In the genomic region with DNA sequence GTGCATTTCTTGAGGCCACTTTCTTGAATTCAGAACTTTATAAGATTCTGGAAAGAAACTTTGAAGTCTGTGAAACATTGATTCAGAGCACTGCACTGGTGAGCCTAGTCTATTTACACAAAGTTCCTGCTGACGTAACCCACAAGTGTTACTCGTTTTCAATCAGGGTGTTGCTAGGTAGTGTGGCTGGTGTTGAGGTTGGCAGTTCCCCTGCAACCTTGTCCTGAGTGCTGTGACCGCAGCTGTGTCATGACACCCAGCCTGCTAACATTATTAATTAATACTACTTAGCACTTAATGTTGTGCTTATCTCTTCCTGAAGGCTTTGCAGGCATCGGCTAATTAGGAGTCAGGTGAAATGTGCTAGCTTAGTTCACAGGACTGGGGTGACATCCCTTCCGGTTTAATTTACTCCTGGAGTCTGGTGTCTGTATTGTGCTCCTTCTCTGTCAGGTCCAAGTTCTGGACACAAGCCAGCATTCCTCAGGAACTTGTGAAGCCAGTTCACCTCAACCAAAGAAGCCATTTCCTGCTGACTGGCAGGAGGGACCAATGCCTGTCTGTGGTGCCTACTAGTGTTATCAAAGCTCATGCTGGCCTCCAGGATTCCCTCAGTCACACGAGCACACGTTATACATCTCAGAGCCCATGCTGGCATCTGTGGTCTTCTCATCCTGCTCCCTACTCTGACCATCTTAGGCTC, we compare ENCODE assay signal across 8 mouse cellular contexts. TPM values are rescaled to one million over a fixed set of nuclear protein-coding genes. Genes with fewer than 3 reads are reported as not detected.
A peak's percentile ranks its signal among the peaks of the same experiment; 100 is the strongest.
DNase-seq lines count a peak whose midpoint lies in the region; ATAC-seq and TF ChIP-seq lines count a peak whose summit lies in the region.
"Had no signal": no experiment of that assay in that cellular context is flagged by ENCODE, and none has a peak within 500 bp of the region (broad histone marks: within the 10 kb centered on the region; RNA-seq: fewer than 3 reads in every experiment).

No protein-coding gene starts in this region.

- H3K4me3 ChIP-seq in intestine, embryonic 14.5 days (ENCODE audit: low read depth, low read length), result no peak overlapping the region
- H3K4me3 ChIP-seq in intestine, postnatal 0 days (ENCODE audit: low read depth, low read length), result no peak overlapping the region
- H3K4me3 ChIP-seq: megakaryocyte, embryonic 14.5 days had no signal

- H3K36me3 ChIP-seq in intestine, embryonic 14.5 days (ENCODE audit: control insufficient read depth, insufficient read depth, low read length), result no peaks in the 10 kb centered on the region
- H3K36me3 ChIP-seq in intestine, postnatal 0 days (ENCODE audit: control insufficient read depth, insufficient read depth), result no peaks in the 10 kb centered on the region

- H3K27ac ChIP-seq in intestine, embryonic 14.5 days (ENCODE audit: low read depth), result peak overlapping the region; percentile 72
- no peak overlapping the region for H3K27ac ChIP-seq in intestine, postnatal 0 days (ENCODE audit: low read depth, low read length)

- H3K9me3 ChIP-seq in intestine, embryonic 14.5 days (ENCODE audit: control insufficient read depth, low read length), result no peaks in the 10 kb centered on the region
- H3K9me3 ChIP-seq in intestine, postnatal 0 days (ENCODE audit: control insufficient read depth), result no peaks in the 10 kb centered on the region

- TF ChIP-seq CTCF in intestine, postnatal 0 days (IDR thresholded peaks at IDR 0.05; ENCODE audit: low read depth), result no peak

- H3K4me2 ChIP-seq in intestine, embryonic 14.5 days (ENCODE audit: low read length), result no peak overlapping the region
- no peak overlapping the region for H3K4me2 ChIP-seq in intestine, postnatal 0 days (replicated peaks; ENCODE audit: low read depth)

- 47% methylated on average over 7 of the region's 7 CpGs for WGBS in intestine, embryonic 14.5 days
- WGBS in intestine, postnatal 0 days, result 46% methylated on average over 7 of the region's 7 CpGs

- H3K27me3 ChIP-seq in intestine, embryonic 14.5 days (replicated peaks; ENCODE audit: control insufficient read depth, insufficient read depth, low read length), result no peaks in the 10 kb centered on the region
- no peaks in the 10 kb centered on the region for H3K27me3 ChIP-seq in intestine, postnatal 0 days (replicated peaks; ENCODE audit: control insufficient read depth, insufficient read depth, low read length)
- H3K27me3 ChIP-seq: megakaryocyte, embryonic 14.5 days had no signal

- peak; percentile 29 for ATAC-seq in intestine, embryonic 14.5 days (replicated peaks; ENCODE audit: low FRiP score, low TSS enrichment, low read depth)
- ATAC-seq in intestine, postnatal 0 days, result no peak; the same call in 1 of the 2 replicates

- DNase-seq in intestine, embryonic 14.5 days (ENCODE audit: low spot score), result no peak
- peak; percentile 62 for DNase-seq in 3T3-L1 (ENCODE audit: low read depth, low spot score)
- peak; percentile 33 for DNase-seq in NIH3T3 (ENCODE audit: low read depth)
- DNase-seq in kidney, postnatal 4 days, result peak; percentile 27 to 57
- no peak for DNase-seq in left cerebral cortex, adult 9 months (ENCODE audit: low spot score in 2 of 2)
- DNase-seq in gastrocnemius, adult 18-20 months (ENCODE audit: low spot score), result no peak

- H3K4me1 ChIP-seq in intestine, embryonic 14.5 days (replicated peaks; ENCODE audit: control insufficient read depth, insufficient read depth, low read length), result peaks cover 4% of the 10 kb centered on the region; the same call in 1 of the 2 replicates
- 0 out of 2 replicates have a peak, but pooled peaks cover 3% of the 10 kb centered on the region for H3K4me1 ChIP-seq in intestine, postnatal 0 days (replicated peaks; ENCODE audit: control insufficient read depth, insufficient read depth, low read length)

- H3K9ac ChIP-seq in intestine, embryonic 14.5 days (ENCODE audit: low read length), result no peak overlapping the region
- H3K9ac ChIP-seq in intestine, postnatal 0 days (ENCODE audit: low read depth, low read length), result no peak overlapping the region

RNA-seq across cellular contexts. Expression of gene Slc7a14, which starts 50.5 kb away (rescaled TPM):
- polyA plus RNA-seq in intestine, embryonic 14.5 days (2014; fragmentation: Nextera tagmentation; extraction: Ambion mirVana), result 1.3 and 1.7 TPM in 2 replicates
- polyA plus RNA-seq in intestine, postnatal 0 days (2015; fragmentation: Nextera tagmentation; extraction: Ambion mirVana), result 0.34 and 0.48 TPM in 2 replicates
- total RNA-seq in gastrocnemius, adult 18-20 months (2021), result under 1 TPM in 1 of 2 experiments, not detected in 1; 0.02 TPM

Comparison
In these comparisons a context has a peak if more than half of its experiments do, and no peak if none do; other contexts are left out.
1. DNase-seq: peak in 3T3-L1 (single experiment), NIH3T3 (single experiment) and kidney, postnatal 4 days (2 of 2); none in intestine, embryonic 14.5 days (single experiment), left cerebral cortex, adult 9 months (0 of 2) and gastrocnemius, adult 18-20 months (single experiment).